In the genomic region with DNA sequence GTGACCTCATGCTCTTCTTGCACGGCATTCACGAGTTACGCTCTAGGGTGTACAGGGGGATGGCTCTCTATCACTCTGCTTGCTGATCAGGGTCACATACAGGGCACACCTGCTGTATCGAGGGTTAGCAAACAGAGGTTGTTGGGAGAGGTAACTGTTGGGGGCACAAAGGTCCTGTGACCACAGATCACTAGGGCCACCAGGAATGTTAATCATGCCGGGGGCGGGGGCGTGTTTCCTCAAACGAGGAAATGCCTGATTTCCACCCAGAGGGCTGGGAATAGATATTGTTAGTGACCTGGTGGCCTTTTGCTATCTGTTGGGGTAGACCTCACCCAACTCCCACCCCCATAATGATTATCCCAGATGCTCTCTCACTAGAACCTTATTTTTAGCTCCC, we compare ENCODE assay signal across 22 mouse cellular contexts. TPM values are rescaled to one million over a fixed set of nuclear protein-coding genes. Genes with fewer than 3 reads are reported as not detected.
DNase-seq lines count a peak whose midpoint lies in the region; ATAC-seq and TF ChIP-seq lines count a peak whose summit lies in the region.
"Had no signal": no experiment of that assay in that cellular context is flagged by ENCODE, and none has a peak within 500 bp of the region (broad histone marks: within the 10 kb centered on the region; RNA-seq: fewer than 3 reads in every experiment).

No protein-coding gene starts in this region.

- 61% methylated on average over 8 of the region's 8 CpGs for WGBS in liver, postnatal 0 days (ENCODE audit: insufficient replicate concordance)
- WGBS in hindbrain, embryonic 11.5 days = 80% methylated on average over 8 of the region's 8 CpGs

- TF ChIP-seq EP300 in liver, postnatal 0 days (IDR thresholded peaks at IDR 0.05; ENCODE audit: low read depth) = no peak

- DNase-seq in R1 (ENCODE audit: low read depth, low spot score) (peak; percentile 3), liver (peak; percentile 55)
- no peak for DNase-seq in liver, postnatal 0 days
- DNase-seq in kidney, postnatal 14 days = no peak
- DNase-seq in ovary, postnatal 14 days (ENCODE audit: low spot score) = no peak
- no peak for DNase-seq in hindbrain, embryonic 11.5 days (ENCODE audit: low spot score)
- DNase-seq: adrenal gland, adult 2 months; cerebellum, adult 9-11 months; gastrocnemius, postnatal 14 days; kidney, postnatal 4 days; lung, embryonic 14.5 days; lung, postnatal 4 days; thymus, adult 18-20 months had no signal

- H3K9ac ChIP-seq in liver, postnatal 0 days (replicated peaks) = no peak overlapping the region
- no peak overlapping the region for H3K9ac ChIP-seq in hindbrain, embryonic 11.5 days (ENCODE audit: low read depth, low read length)
- H3K9ac ChIP-seq: embryonic facial prominence, embryonic 12.5 days; forebrain, embryonic 13.5 days; heart, embryonic 15.5 days; hindbrain, embryonic 13.5 days; limb, embryonic 12.5 days; lung, embryonic 14.5 days had no signal

- H3K4me3 ChIP-seq in brown adipose tissue, adult 24 weeks (ENCODE audit: insufficient read depth, low read depth, low read length) = no peak overlapping the region
- H3K4me3 ChIP-seq in liver, postnatal 0 days (ENCODE audit: low read depth, low read length) = no peak overlapping the region
- no peak overlapping the region for H3K4me3 ChIP-seq in hindbrain, embryonic 11.5 days (ENCODE audit: low read depth, low read length)
- H3K4me3 ChIP-seq: embryonic facial prominence, embryonic 12.5 days; erythroblast, embryonic 14.5 days; forebrain, embryonic 13.5 days; heart, embryonic 15.5 days; hindbrain, embryonic 13.5 days; limb, embryonic 12.5 days had no signal

- no peaks in the 10 kb centered on the region; the same call in 1 of the 2 replicates for H3K4me1 ChIP-seq in brown adipose tissue, adult 24 weeks (ENCODE audit: control insufficient read depth, insufficient read depth, insufficient read length, low read length)
- H3K4me1 ChIP-seq in liver, postnatal 0 days (ENCODE audit: insufficient read depth) = peaks cover 6% of the 10 kb centered on the region; the same call in 1 of the 2 replicates
- H3K4me1 ChIP-seq in hindbrain, embryonic 11.5 days (replicated peaks; ENCODE audit: control insufficient read depth, insufficient read depth, low read length) = no peaks in the 10 kb centered on the region
- H3K4me1 ChIP-seq: embryonic facial prominence, embryonic 12.5 days; forebrain, embryonic 13.5 days; hindbrain, embryonic 13.5 days; limb, embryonic 12.5 days had no signal

- H3K4me2 ChIP-seq in liver, postnatal 0 days (ENCODE audit: low read depth, low read length) = no peak overlapping the region
- H3K4me2 ChIP-seq in hindbrain, embryonic 11.5 days (replicated peaks; ENCODE audit: low read depth, low read length) = no peak overlapping the region
- H3K4me2 ChIP-seq: embryonic facial prominence, embryonic 12.5 days; forebrain, embryonic 13.5 days; heart, embryonic 15.5 days; hindbrain, embryonic 13.5 days; limb, embryonic 12.5 days; lung, embryonic 14.5 days; midbrain, embryonic 11.5 days had no signal

- H3K9me3 ChIP-seq in liver, postnatal 0 days (ENCODE audit: low read length) = peaks cover 2% of the 10 kb centered on the region; the same call in 1 of the 2 replicates
- H3K9me3 ChIP-seq in hindbrain, embryonic 11.5 days (ENCODE audit: control insufficient read depth, low read length) = no peaks in the 10 kb centered on the region
- H3K9me3 ChIP-seq: forebrain, embryonic 13.5 days; heart, embryonic 15.5 days; hindbrain, embryonic 13.5 days; limb, embryonic 12.5 days had no signal

- peak; percentile 41 for ATAC-seq in liver, postnatal 0 days
- no peak for ATAC-seq in hindbrain, embryonic 11.5 days (ENCODE audit: low FRiP score)
- ATAC-seq: forebrain, embryonic 13.5 days; inflammation-experienced regulatory T-cells, adult 6 months had no signal

- peak overlapping the region; percentile 62 for H3K27ac ChIP-seq in brown adipose tissue, adult 24 weeks (replicated peaks; ENCODE audit: low read depth, low read length)
- H3K27ac ChIP-seq in liver, postnatal 0 days (ENCODE audit: low read depth) = no peak overlapping the region
- no peak overlapping the region for H3K27ac ChIP-seq in hindbrain, embryonic 11.5 days (ENCODE audit: low read depth, low read length)
- H3K27ac ChIP-seq: embryonic facial prominence, embryonic 12.5 days; forebrain, embryonic 13.5 days; heart, embryonic 15.5 days; hindbrain, embryonic 13.5 days; limb, embryonic 12.5 days had no signal

- H3K27me3 ChIP-seq in liver, postnatal 0 days (ENCODE audit: insufficient read depth, low read length) = no peaks in the 10 kb centered on the region
- H3K27me3 ChIP-seq in hindbrain, embryonic 11.5 days (ENCODE audit: control insufficient read depth, insufficient read depth, low read length) = no peaks in the 10 kb centered on the region
- H3K27me3 ChIP-seq: embryonic facial prominence, embryonic 12.5 days; forebrain, embryonic 13.5 days; heart, embryonic 15.5 days; hindbrain, embryonic 13.5 days; limb, embryonic 12.5 days had no signal

- no peak for TF ChIP-seq CTCF in liver, postnatal 0 days (IDR thresholded peaks at IDR 0.05; ENCODE audit: low read depth)

- no peaks in the 10 kb centered on the region for H3K36me3 ChIP-seq in liver, postnatal 0 days (replicated peaks; ENCODE audit: insufficient read depth, low read length)
- no peaks in the 10 kb centered on the region for H3K36me3 ChIP-seq in hindbrain, embryonic 11.5 days (ENCODE audit: control insufficient read depth, insufficient read depth, low read length)
- H3K36me3 ChIP-seq: embryonic facial prominence, embryonic 12.5 days; heart, embryonic 15.5 days; hindbrain, embryonic 13.5 days; limb, embryonic 12.5 days had no signal

RNA-seq across cellular contexts. Expression of a gene that starts 57.3 kb away (rescaled TPM):
- 4.6 and 6.2 TPM in 2 replicates for polyA plus RNA-seq in brown adipose tissue, adult 24 weeks (2012; ENCODE audit: insufficient read depth, insufficient read length, missing spikeins)
- polyA plus RNA-seq in liver, postnatal 0 days (2015; fragmentation: Nextera tagmentation; extraction: Ambion mirVana) = 12.7 and 15.1 TPM in 2 replicates
- 0.71 and 1.7 TPM in 2 replicates for polyA plus RNA-seq in hindbrain, embryonic 11.5 days (2014; fragmentation: Nextera tagmentation; extraction: Ambion mirVana)

Comparison
In these comparisons a context has a peak if more than half of its experiments do, and no peak if none do; other contexts are left out.
1. DNase-seq: peak in R1 (single experiment) and liver (single experiment); none in liver, postnatal 0 days (single experiment), kidney, postnatal 14 days (single experiment), ovary, postnatal 14 days (single experiment) and hindbrain, embryonic 11.5 days (single experiment).